Mouse (Mus musculus): Measurements from ENCODE around the gene Gm45521. TPM values are rescaled to one million over a fixed set of nuclear protein-coding genes. Genes with fewer than 3 reads are reported as not detected.

Gm45521 gene
- polyA plus RNA-seq (2017; shearing (Covaris generic)): under 1 TPM in 1 of 2 experiments, not detected in 1; 0.36 TPM

DNA sequence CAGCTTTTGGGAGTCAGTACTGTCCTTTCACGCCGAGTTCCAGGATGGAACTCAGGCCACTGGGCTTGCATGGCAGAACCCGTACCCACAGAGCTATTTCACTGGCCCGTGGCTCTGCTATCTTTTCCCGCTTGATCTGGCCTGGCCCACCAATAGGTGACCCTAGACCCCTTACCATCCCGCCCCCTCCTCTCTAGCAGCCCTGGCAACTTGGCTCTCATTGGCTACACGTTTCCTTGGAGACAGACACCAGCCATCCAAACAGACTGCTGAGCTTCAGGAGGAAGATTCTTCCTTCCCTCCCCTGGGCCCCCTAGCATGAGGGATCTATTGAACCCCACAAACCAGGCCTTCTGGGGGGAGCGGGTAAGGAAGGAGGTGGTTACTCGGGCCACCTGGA lies at the start of gene Gm45521:
Gm45521 (plus strand) TSS at position 240 of the 400 bp plus-strand sequence.

DNA sequence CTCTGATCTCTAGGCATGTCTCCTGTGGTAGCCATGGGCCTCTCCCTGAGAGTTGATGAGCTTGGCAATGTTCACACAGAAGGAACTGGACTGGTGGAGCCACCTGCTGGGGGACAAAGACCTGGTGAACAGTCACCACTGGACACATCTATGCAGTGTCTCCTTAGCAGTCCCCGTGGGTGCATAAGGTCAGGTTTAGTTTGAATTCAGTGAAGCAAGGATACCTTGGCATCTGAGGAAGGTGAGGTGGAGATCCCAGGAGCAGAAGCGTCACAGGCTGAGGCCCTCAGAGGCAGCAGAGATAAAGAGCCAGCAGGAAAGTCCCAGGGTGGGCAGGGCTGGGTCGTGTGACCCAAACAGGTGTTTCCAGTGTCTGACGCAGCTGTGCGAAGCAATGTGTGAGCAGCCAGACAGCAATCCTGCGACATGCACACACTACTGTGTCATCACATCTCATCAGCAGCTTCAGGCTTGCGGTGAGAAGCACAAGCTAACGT lies 37.2 kb downstream of the Gm45521 start, which contains the start of gene Dnase1l3:
Dnase1l3 (minus strand) TSS at position 303 of the 497 bp plus-strand sequence.

GRCm38 (mm10) chr14:8002432-8003092 lies 45.5 kb downstream of the Gm45521 start, which contains the start of gene Abhd6:
Gene Abhd6 (plus strand): TSS chr14:8002902.

Other genes with a start within 250 kb of the Gm45521 start
- not detected for gene Gm26661, start 165.7 kb upstream of the Gm45521 start, polyA plus RNA-seq (2017; shearing (Covaris generic))
- 10 to 100 TPM in 1 of 2 experiments, 1 to 10 TPM in 1; 5.4 to 17.3 TPM for gene Flnb, start 139.3 kb upstream of the Gm45521 start, polyA plus RNA-seq (2017; shearing (Covaris generic))
- 1 to 10 TPM in 1 of 2 experiments, under 1 TPM in 1; 0.56 to 1.7 TPM for gene Dnase1l3, start 37.3 kb downstream of the Gm45521 start, polyA plus RNA-seq (2017; shearing (Covaris generic))
- 10 to 100 TPM; 17.8 to 19.3 TPM for gene Abhd6, start 45.6 kb downstream of the Gm45521 start, polyA plus RNA-seq (2017; shearing (Covaris generic))
- 10 to 100 TPM; 30.3 to 47.2 TPM for gene Rpp14, start 123.1 kb downstream of the Gm45521 start, polyA plus RNA-seq (2017; shearing (Covaris generic))
- gene Pxk, start 140.9 kb downstream of the Gm45521 start, polyA plus RNA-seq (2017; shearing (Covaris generic)): 10 to 100 TPM; 62.1 to 66.7 TPM
- 100 to 1,000 TPM; 141 to 195 TPM for gene Pdhb, start 215.7 kb downstream of the Gm45521 start, polyA plus RNA-seq (2017; shearing (Covaris generic))

Data from activated CD4-positive, CD25-positive, alpha-beta regulatory T cell (primary cell).